Mouse (Mus musculus): Measurements from ENCODE around the gene Nuak2. TPM values are rescaled to one million over a fixed set of nuclear protein-coding genes. Genes with fewer than 3 reads are reported as not detected.
"Not testable (repeated sequence)": the region's sequence is repeated elsewhere in the genome, so short reads cannot be mapped to it uniquely, and the experiment has no call there.

The Nuak2 gene
- 55.4 and 75.8 TPM in 2 replicates for polyA plus RNA-seq (2012; rRNA removed)

- peak; percentile 89 for DNase-seq (ENCODE audit: low read depth, low spot score)
- under 1% methylated on average over 67 of the region's 67 CpGs for WGBS
Measured at GRCm38 (mm10) chr1:132315889-132316624, at the start of gene Nuak2. Gene Nuak2, plus strand, starts transcription at chr1:132316126.

- DNase-seq (ENCODE audit: low read depth, low spot score) = no peak
- WGBS = 28% methylated on average over 8 of the region's 8 CpGs
Measured at GRCm38 (mm10) chr1:132266791-132267557, 49.0 kb upstream of the Nuak2 start.

GRCm38 (mm10) chr1:132267959-132268358 lies 48.0 kb upstream of the Nuak2 start:
- no peak for DNase-seq (ENCODE audit: low read depth, low spot score)
- 69% methylated on average over 2 of the region's 2 CpGs for WGBS

- DNase-seq (ENCODE audit: low read depth, low spot score) = no peak
- WGBS = 72% methylated on average over 7 of the region's 7 CpGs
Measured at GRCm38 (mm10) chr1:132268418-132269060, 47.4 kb upstream of the Nuak2 start.

GRCm38 (mm10) chr1:132271237-132271636 lies 44.7 kb upstream of the Nuak2 start:
- no peak for DNase-seq (ENCODE audit: low read depth, low spot score)
- 92% methylated on average over 3 of the region's 3 CpGs for WGBS

GRCm38 (mm10) chr1:132276694-132277093 lies 39.2 kb upstream of the Nuak2 start:
- 62% methylated on average over 3 of the region's 3 CpGs for WGBS
- DNase-seq (ENCODE audit: low read depth, low spot score) = no peak

GRCm38 (mm10) chr1:132277124-132277523 lies 38.8 kb upstream of the Nuak2 start:
- 56% methylated on average over 6 of the region's 6 CpGs for WGBS
- DNase-seq (ENCODE audit: low read depth, low spot score) = no peak

- WGBS = 56% methylated on average over 6 of the region's 6 CpGs
- DNase-seq (ENCODE audit: low read depth, low spot score) = not testable (repeated sequence)
Measured at GRCm38 (mm10) chr1:132280636-132281035, 35.3 kb upstream of the Nuak2 start.

- 41% methylated on average over 8 of the region's 8 CpGs for WGBS
- DNase-seq (ENCODE audit: low read depth, low spot score) = no peak
Measured at GRCm38 (mm10) chr1:132281523-132282176, 34.3 kb upstream of the Nuak2 start.

GRCm38 (mm10) chr1:132282177-132282536 lies 33.8 kb upstream of the Nuak2 start:
- DNase-seq (ENCODE audit: low read depth, low spot score) = no peak
- 85% methylated on average over 2 of the region's 2 CpGs for WGBS

- whole genome bisulfite sequencing = 89% methylated on average over 13 of the region's 13 CpGs
- no peak for DNase-seq (ENCODE audit: low read depth, low spot score)
Measured at GRCm38 (mm10) chr1:132283018-132283417, 32.9 kb upstream of the Nuak2 start.

GRCm38 (mm10) chr1:132286735-132287134 lies 29.2 kb upstream of the Nuak2 start:
- DNase-seq (ENCODE audit: low read depth, low spot score) = no peak
- 74% methylated on average over 1 of the region's 1 CpGs for WGBS

- no peak for DNase-seq (ENCODE audit: low read depth, low spot score)
- 77% methylated on average over 2 of the region's 2 CpGs for WGBS
Measured at GRCm38 (mm10) chr1:132287445-132287844, 28.5 kb upstream of the Nuak2 start.

- no peak for DNase-seq (ENCODE audit: low read depth, low spot score)
- WGBS = 56% methylated on average over 11 of the region's 11 CpGs
Measured at GRCm38 (mm10) chr1:132287991-132288451, 27.9 kb upstream of the Nuak2 start.

GRCm38 (mm10) chr1:132289965-132290364 lies 26.0 kb upstream of the Nuak2 start:
- 85% methylated on average over 6 of the region's 6 CpGs for WGBS
- no peak for DNase-seq (ENCODE audit: low read depth, low spot score)

GRCm38 (mm10) chr1:132290921-132291675 lies 24.8 kb upstream of the Nuak2 start:
- 82% methylated on average over 11 of the region's 11 CpGs for WGBS

GRCm38 (mm10) chr1:132291706-132292105 lies 24.2 kb upstream of the Nuak2 start:
- WGBS = 74% methylated on average over 4 of the region's 4 CpGs

More at GRCm38 (mm10) chr1:132290921-132291675, 24.8 kb upstream of the Nuak2 start:
- DNase-seq (ENCODE audit: low read depth, low spot score) = no peak

GRCm38 (mm10) chr1:132292318-132293129 lies 23.4 kb upstream of the Nuak2 start:
- 15% methylated on average over 21 of the region's 21 CpGs for WGBS
- DNase-seq (ENCODE audit: low read depth, low spot score) = no peak

More at GRCm38 (mm10) chr1:132291706-132292105, 24.2 kb upstream of the Nuak2 start:
- no peak for DNase-seq (ENCODE audit: low read depth, low spot score)

Measured in large intestine, adult 2 months (tissue).